Mouse (Mus musculus) small intestine, adult 2 months (tissue): ENCODE data around the gene Tpst2.

Experiments
- CTCF ChIP-seq: fragments of 200-500 bp; IDR thresholded peaks from 2 replicates; pipeline ENCODE4 v1.5.1; 2012; ENCODE audit warnings: low read depth, mild to moderate bottlenecking, control low read depth, inconsistent platforms, low read length, moderate library complexity, mixed read lengths; ENCODE audit not compliant: insufficient replicate concordance, insufficient read length; ENCODE audit errors: extremely low read depth
- POLR2A ChIP-seq: fragments of 200-500 bp; IDR thresholded peaks from 2 replicates; pipeline ENCODE4 v1.6.1; 2012; ENCODE audit warnings: low read depth, mild to moderate bottlenecking, control low read depth, inconsistent platforms, low read length, moderate library complexity

GRCm38 (mm10) chr5:112286608-112286983 is 10.1 kb downstream of the Tpst2 start:
- TF ChIP-seq CTCF (no peak), POLR2A (no peak)
